Mouse (Mus musculus) embryonic facial prominence, embryonic 11.5 days (tissue): ENCODE results near the gene Sik3. TPM values are rescaled to one million over a fixed set of nuclear protein-coding genes. Genes with fewer than 3 reads are reported as not detected.

Experiments used
- ATAC-seq: fragments of 200-750 bp; cut with Nextera tagmentation; replicated peaks from 2 replicates; pipeline ENCODE4 v1.8.0; 2017; ENCODE audit warnings: low read depth; ENCODE audit not compliant: insufficient number of reproducible peaks, low FRiP score, low TSS enrichment
- DNase-seq: peaks from one replicate; pipeline ENCODE4 v3.0.0-alpha.2; 2015; ENCODE audit warnings: low spot score
- H3K27ac ChIP-seq: fragments of 300-500 bp; sonication (generic); replicated peaks from 2 replicates; pipeline ENCODE4 v1.5.1; 2014; ENCODE audit warnings: mild to moderate bottlenecking, low read depth, low read length, control low read depth
- H3K27me3 ChIP-seq: fragments of 300-500 bp; sonication (generic); 2 replicates; pipeline ENCODE4 v1.6.1; 2014; ENCODE audit warnings: mild to moderate bottlenecking, low read length, moderate library complexity, mixed read lengths; ENCODE audit not compliant: control insufficient read depth, insufficient read depth
- H3K36me3 ChIP-seq: fragments of 300-500 bp; sonication (generic); replicated peaks from 2 replicates; pipeline ENCODE4 v1.6.1; 2014; ENCODE audit warnings: low read depth, mild to moderate bottlenecking, low read length, moderate library complexity, mixed read lengths; ENCODE audit not compliant: control insufficient read depth, insufficient read depth
- H3K4me1 ChIP-seq: fragments of 300-500 bp; sonication (generic); 2 replicates; pipeline ENCODE4 v1.6.1; 2014; ENCODE audit warnings: low read length, mixed read lengths; ENCODE audit not compliant: control insufficient read depth, insufficient read depth
- H3K4me2 ChIP-seq: fragments of 300-500 bp; sonication (generic); 2 replicates; pipeline ENCODE4 v1.6.1; 2014; ENCODE audit warnings: low read depth, mild to moderate bottlenecking, control low read depth, low read length, moderate library complexity
- H3K4me3 ChIP-seq: fragments of 300-500 bp; sonication (generic); 2 replicates; pipeline ENCODE4 v1.5.1; 2014; ENCODE audit warnings: low read depth, low read length, control low read depth
- H3K9ac ChIP-seq: fragments of 300-500 bp; sonication (generic); replicated peaks from 2 replicates; pipeline ENCODE4 v1.6.1; 2014; ENCODE audit warnings: mild to moderate bottlenecking, control low read depth, low read length
- H3K9me3 ChIP-seq: fragments of 300-500 bp; sonication (generic); replicated peaks from 2 replicates; pipeline ENCODE4 v1.6.1; 2016; ENCODE audit warnings: mild to moderate bottlenecking, low read length, inconsistent platforms, mixed read lengths; ENCODE audit not compliant: control insufficient read depth
- WGBS: fragments of 180-500 bp; shearing (Covaris S2); extraction: QIAGEN DNeasy Blood & Tissue Kit; methylation state at CpG from one replicate; pipeline ENCODE4 v1.1.7; 2014; 5-methylcytosine and 5-hydroxymethylcytosine counted together
- polyA plus RNA-seq: library from polyadenylated mRNA; unstranded; fragments of >200 nt; fragmentation: Nextera tagmentation; extraction: Ambion mirVana; gene quantifications from 2 replicates; pipeline ENCODE4 v1.2.1, GENCODE M21; 2014

Gene Sik3
- polyA plus RNA-seq, 1 experiment from 2014 or later = 8.2 TPM

DNA sequence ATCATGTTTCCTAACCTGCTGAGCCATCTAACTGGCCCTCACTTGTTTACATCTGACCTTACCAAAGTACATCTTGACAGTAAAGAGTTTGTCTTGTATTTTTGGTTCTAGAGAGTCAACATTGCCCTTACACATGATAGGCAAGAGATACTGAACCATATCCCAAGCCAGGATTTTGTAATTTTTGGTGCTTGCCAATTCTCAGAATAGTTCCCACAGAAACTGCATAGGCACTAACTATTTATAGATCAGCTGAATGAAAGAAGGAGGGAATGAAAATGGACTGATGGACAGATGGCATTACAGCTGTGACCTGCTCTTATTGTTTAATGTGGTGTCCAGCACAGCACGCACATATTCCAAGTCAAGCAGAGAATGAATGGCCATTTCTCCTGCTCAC lies 128.2 kb downstream of the Sik3 start:
- Histone ChIP-seq H3K36me3 (no peaks in the 10 kb centered on the region), H3K27ac (no peak overlapping the region), H3K4me2 (no peak overlapping the region), H3K4me3 (no peak overlapping the region), H3K9ac (no peak overlapping the region), H3K27me3 (no peaks in the 10 kb centered on the region), H3K9me3 (no peaks in the 10 kb centered on the region), H3K4me1 (no peaks in the 10 kb centered on the region)
- 88% methylated on average over 1 of the region's 1 CpGs for WGBS
- no peak for DNase-seq
- ATAC-seq = no peak

DNA sequence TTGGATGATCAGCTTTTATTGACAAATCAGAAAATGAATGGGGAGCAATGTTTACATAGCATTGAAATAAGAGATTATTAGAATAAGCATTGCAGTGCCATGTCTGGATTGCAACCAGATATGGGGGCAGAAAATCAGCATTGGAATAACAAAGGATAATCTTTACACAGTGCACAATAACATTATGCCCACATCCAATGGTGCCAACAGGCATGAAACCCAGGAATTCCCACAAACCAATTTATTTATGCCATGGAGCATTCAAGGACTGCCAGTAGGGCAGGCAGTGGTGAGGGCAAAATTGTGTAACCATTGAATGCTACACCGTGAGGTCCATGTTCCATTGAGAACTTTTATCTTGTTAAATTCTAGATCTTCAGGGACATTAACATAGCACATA lies 129.4 kb downstream of the Sik3 start:
- Histone ChIP-seq H3K4me1 (no peaks in the 10 kb centered on the region), H3K36me3 (no peaks in the 10 kb centered on the region), H3K9ac (no peak overlapping the region), H3K4me3 (no peak overlapping the region), H3K4me2 (no peak overlapping the region), H3K27ac (no peak overlapping the region), H3K9me3 (no peaks in the 10 kb centered on the region), H3K27me3 (no peaks in the 10 kb centered on the region)
- no peak for DNase-seq
- ATAC-seq = no peak
- WGBS = 89% methylated on average over 1 of the region's 1 CpGs

DNA sequence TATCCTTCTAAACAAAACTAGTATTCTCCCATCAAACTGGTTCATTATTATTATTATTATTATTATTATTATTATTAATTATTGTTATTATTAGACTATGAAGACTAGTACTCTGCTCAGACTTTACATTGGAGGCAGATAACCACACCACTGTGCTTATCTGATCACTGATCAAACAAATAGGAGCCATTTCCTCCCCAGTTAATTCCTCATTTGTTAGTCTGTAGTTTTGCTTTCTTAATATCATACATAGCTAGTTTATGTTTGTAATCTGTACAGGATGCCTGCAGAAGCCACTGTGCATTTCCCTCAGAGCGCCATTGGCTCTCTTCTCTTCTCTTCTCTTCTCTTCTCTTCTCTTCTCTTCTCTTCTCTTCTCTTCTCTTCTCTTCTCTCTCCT lies 129.9 kb downstream of the Sik3 start:
- Histone ChIP-seq H3K4me1 (no peaks in the 10 kb centered on the region), H3K27ac (no peak overlapping the region), H3K36me3 (no peaks in the 10 kb centered on the region), H3K27me3 (no peaks in the 10 kb centered on the region), H3K4me3 (no peak overlapping the region), H3K9me3 (no peaks in the 10 kb centered on the region), H3K9ac (no peak overlapping the region), H3K4me2 (no peak overlapping the region)
- ATAC-seq (no peak), DNase-seq (no peak)
- 96% methylated on average over 1 of the region's 1 CpGs for WGBS

DNA sequence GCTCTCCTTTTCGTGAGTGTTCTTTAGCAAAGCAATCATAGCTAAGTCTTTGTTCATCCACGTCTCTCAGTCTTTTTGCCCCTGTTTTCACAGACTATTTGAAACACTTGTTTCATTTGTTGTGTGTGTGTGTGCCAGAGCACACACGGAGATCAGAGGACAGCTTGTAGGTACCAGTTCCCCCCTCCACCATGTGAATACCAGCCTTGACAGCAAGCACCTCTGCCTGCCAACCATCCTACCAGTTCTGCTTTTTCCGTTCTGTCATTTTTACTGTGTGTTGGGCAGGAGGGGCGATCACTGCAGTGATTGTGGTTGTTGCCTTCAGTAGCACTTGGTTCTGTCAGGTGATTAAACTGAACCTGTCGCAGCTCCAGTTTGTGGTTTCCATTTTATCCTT lies 132.4 kb downstream of the Sik3 start:
- Histone ChIP-seq H3K27ac (no peak overlapping the region), H3K9ac (no peak overlapping the region), H3K4me1 (no peaks in the 10 kb centered on the region), H3K9me3 (no peaks in the 10 kb centered on the region), H3K27me3 (no peaks in the 10 kb centered on the region), H3K4me3 (no peak overlapping the region), H3K4me2 (no peak overlapping the region), H3K36me3 (no peaks in the 10 kb centered on the region)
- DNase-seq (no peak), ATAC-seq (no peak)
- WGBS = 82% methylated on average over 6 of the region's 6 CpGs

DNA sequence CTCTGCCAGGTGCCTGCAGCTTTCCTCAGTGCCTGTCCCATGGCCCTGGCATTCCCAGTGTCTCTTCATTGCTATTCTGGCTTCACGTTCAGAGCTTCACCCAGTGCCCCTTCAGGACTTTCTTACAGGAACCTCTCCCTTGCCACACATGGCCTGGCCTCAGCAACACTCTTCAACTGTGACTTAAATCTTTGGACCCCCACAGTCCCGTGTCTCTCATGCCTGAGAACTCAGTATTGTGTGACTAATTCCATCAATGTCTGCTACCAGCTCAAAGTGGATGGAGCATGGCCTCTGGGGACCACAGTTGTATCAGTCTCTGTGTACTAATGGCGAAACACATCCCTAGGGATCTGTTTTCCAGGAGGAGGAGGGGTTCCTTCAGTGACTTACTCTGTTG lies 133.8 kb downstream of the Sik3 start:
- Histone ChIP-seq H3K27me3 (no peaks in the 10 kb centered on the region), H3K9me3 (no peaks in the 10 kb centered on the region), H3K4me1 (no peaks in the 10 kb centered on the region), H3K27ac (no peak overlapping the region), H3K36me3 (no peaks in the 10 kb centered on the region), H3K9ac (no peak overlapping the region), H3K4me3 (no peak overlapping the region), H3K4me2 (no peak overlapping the region)
- DNase-seq (no peak), ATAC-seq (no peak)
- 48% methylated on average over 3 of the region's 3 CpGs for WGBS

DNA sequence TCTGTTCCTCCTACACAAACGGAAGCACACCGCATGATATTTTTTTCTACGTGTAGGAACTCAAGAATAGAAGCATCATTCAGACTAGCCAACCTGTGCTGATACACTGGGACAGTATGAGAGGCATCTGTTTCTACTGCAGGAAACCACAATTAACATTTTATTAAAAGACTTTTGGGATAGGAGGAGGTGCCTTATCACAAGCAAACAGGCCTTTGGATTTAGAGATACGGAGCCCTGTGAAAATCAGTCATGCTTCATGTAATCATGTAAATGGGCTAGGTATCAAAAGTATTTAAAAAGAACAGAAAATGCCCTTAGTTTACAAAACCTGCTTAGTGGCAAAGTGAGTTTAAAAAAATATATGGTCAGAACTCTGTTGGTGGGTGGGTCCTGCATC lies 136.1 kb downstream of the Sik3 start:
- H3K9ac ChIP-seq = no peak overlapping the region
- H3K27ac ChIP-seq = no peak overlapping the region
- DNase-seq (no peak), ATAC-seq (no peak)
- no peaks in the 10 kb centered on the region for H3K27me3 ChIP-seq
- H3K9me3 ChIP-seq = no peaks in the 10 kb centered on the region
- H3K4me3 ChIP-seq = no peak overlapping the region
- H3K4me2 ChIP-seq = no peak overlapping the region
- H3K36me3 ChIP-seq = no peaks in the 10 kb centered on the region
- WGBS = 93% methylated on average over 4 of the region's 4 CpGs
- H3K4me1 ChIP-seq = no peaks in the 10 kb centered on the region

DNA sequence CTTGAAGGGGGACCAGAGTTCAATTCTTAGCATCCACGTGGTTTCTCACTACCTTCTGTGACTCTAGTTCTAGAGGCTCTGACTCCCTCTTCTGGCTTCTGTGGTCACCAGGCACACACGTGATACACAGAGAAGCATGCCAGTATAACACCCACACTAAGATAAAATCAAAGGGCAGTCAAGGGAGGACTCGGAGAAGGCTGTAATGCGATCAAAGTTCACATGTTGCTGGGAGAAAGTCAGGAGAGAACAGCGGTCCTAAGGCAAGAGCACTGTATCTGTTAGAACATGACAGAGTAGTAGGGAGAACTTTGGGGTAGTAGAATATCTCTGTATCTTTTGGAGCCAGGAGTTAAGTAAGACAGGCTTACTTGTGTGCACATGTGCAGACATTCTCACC lies 136.8 kb downstream of the Sik3 start:
- Histone ChIP-seq H3K4me1 (no peaks in the 10 kb centered on the region), H3K4me3 (no peak overlapping the region), H3K9ac (no peak overlapping the region), H3K9me3 (no peaks in the 10 kb centered on the region), H3K27me3 (no peaks in the 10 kb centered on the region), H3K36me3 (no peaks in the 10 kb centered on the region), H3K4me2 (no peak overlapping the region), H3K27ac (no peak overlapping the region)
- ATAC-seq (no peak), DNase-seq (no peak)
- 84% methylated on average over 5 of the region's 5 CpGs for WGBS

DNA sequence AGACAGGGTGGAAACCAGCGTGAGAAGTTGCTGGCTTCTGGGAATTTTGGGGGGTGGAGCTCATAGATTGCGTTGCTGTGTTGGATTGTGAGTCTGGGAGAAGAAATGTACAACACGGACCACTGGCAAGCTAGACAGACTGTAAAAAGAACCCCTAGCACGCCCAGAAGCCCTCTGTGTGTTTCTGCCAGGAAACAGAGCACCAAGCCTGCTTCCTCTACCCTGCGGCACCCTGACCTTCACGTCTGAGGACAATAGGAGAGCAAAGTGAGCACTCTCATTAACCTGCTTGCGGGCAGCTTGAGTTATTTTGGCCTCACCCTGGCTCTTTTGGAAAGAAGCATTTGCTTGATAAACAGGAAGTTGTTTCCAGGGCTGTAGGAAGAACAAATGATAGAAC lies 137.5 kb downstream of the Sik3 start:
- Histone ChIP-seq H3K36me3 (no peaks in the 10 kb centered on the region), H3K9me3 (no peaks in the 10 kb centered on the region), H3K27me3 (no peaks in the 10 kb centered on the region), H3K27ac (no peak overlapping the region), H3K4me2 (no peak overlapping the region), H3K4me1 (no peaks in the 10 kb centered on the region), H3K9ac (no peak overlapping the region), H3K4me3 (no peak overlapping the region)
- DNase-seq (no peak), ATAC-seq (no peak)
- 60% methylated on average over 7 of the region's 7 CpGs for WGBS
